Mouse (Mus musculus): ENCODE data around the gene Spred2. TPM values are rescaled to one million over a fixed set of nuclear protein-coding genes. Genes with fewer than 3 reads are reported as not detected.

The Spred2 gene
- polyA plus RNA-seq, 1 experiment from 2014 or later: 4.3 TPM

DNA sequence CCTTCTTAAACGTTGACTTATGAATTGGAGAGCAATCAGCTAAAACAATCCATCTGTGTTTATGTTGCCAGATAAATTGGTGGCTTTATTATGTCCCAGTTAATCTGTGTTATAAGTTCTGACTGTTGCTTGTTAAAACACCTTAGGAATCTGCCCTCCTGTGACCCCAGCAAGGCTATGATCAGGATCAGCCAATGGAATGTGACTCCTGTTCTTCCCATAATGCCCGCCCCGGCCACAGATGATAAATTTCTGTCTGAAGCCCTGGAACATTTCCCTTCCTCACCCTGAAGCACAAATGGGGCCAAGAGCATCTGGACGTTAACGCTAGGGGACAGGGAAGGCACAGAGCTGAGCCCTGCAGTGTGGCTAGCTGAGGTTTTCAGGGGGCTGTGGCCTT, 45.4 kb downstream of the Spred2 start:
- Histone ChIP-seq H3K4me1 (peaks cover 55% of the 10 kb centered on the region), H3K9me3 (no peaks in the 10 kb centered on the region), H3K27me3 (replicated peaks) (no peaks in the 10 kb centered on the region), H3K4me3 (no peak overlapping the region), H3K4me2 (no peak overlapping the region), H3K36me3 (no peaks in the 10 kb centered on the region), H3K9ac (no peak overlapping the region), H3K27ac (replicated peaks) (0 out of 2 replicates have a peak overlapping the region, but pooled peaks have one; percentile 15)
- WGBS: 27% methylated on average over 5 of the region's 5 CpGs
- ATAC-seq (ENCODE audit: extremely low read depth, insufficient number of reproducible peaks, low FRiP score, low TSS enrichment): no peak

DNA sequence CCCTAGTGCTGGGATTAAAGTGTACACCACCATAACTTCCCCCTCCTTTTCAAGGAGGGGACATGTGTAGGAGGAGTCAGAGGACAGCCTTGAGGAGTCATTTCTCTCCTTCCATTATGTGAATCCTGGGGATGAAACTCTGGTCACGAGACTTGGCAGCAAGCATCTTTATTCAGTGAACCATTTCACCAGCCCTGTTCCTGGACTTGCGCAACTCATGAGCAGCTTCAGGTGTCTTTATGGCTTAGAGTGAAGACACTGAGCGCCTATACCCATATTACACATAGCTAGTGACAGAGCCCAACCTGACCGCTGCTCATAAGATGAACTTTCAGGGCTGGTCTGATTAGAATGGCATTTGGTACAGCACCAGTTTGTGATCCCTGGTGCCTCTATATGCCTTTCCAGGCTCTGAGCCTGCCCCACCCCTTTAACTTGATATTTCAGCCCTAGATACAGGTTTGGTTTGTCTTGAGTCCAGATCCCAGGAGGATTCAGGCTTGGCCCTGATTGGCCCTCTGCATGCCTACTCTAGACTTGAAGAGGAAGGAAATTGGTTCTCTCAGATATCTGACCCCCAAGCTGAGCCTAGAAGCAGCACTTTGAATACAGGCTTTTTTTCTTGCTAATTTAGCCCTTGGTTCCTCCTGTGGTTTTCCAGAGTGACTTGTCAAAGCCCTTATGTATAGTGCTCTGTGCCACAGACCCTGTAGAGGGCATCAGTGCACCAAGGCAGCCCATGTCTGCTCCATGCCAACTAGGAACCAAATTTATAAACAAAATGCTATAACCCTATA, 48.0 kb downstream of the Spred2 start:
- no peaks in the 10 kb centered on the region for H3K27me3 ChIP-seq (replicated peaks)
- H3K4me1 ChIP-seq: peaks cover 29% of the 10 kb centered on the region
- H3K4me2 ChIP-seq: no peak overlapping the region
- no peak overlapping the region for H3K9ac ChIP-seq
- H3K9me3 ChIP-seq: no peaks in the 10 kb centered on the region
- ATAC-seq (ENCODE audit: extremely low read depth, insufficient number of reproducible peaks, low FRiP score, low TSS enrichment): no peak
- 92% methylated on average over 4 of the region's 4 CpGs for WGBS
- H3K4me3 ChIP-seq: no peak overlapping the region
- no peak overlapping the region for H3K27ac ChIP-seq (replicated peaks)
- no peaks in the 10 kb centered on the region for H3K36me3 ChIP-seq

DNA sequence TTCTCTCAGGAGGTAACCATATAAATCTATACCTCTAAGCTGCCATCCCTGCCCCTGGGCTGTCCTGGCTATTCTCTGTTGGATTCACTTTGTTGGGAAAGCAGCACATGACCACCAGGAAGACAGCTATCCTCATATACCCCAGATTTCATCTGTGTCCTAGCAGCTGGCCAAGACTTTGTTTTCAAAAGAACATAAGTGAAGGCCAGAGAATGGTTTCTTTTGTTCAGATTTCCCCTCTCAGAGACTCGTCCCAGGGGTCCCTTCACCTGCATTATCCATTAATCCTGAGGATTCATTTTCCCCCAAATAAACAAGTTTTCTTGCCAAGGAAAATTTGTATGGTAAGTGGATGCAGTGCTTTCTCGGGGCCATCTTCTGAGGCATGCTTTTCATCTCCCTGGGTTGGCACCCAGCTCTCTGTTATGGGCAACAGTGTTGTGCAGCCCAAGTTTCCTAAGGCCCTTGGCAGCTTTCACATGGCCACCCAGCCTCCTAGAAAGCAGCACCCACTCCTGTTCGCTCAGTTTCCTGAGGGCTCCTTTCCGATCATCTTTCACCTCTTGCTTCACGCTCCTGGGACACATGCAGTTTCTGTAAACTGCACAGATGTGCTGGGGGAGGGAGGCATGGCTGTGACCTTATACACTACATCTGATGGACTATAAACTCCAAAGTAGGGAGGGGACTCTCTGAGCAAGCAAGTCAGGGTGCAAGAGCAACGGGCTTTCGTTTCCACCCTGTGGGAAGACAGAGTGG, 49.0 kb downstream of the Spred2 start:
- 78% methylated on average over 7 of the region's 7 CpGs for WGBS
- Histone ChIP-seq H3K9ac (no peak overlapping the region), H3K9me3 (no peaks in the 10 kb centered on the region), H3K4me1 (peaks cover 29% of the 10 kb centered on the region), H3K27me3 (replicated peaks) (no peaks in the 10 kb centered on the region), H3K4me3 (no peak overlapping the region), H3K4me2 (no peak overlapping the region), H3K27ac (replicated peaks) (no peak overlapping the region), H3K36me3 (no peaks in the 10 kb centered on the region)
- ATAC-seq (ENCODE audit: extremely low read depth, insufficient number of reproducible peaks, low FRiP score, low TSS enrichment): no peak

DNA sequence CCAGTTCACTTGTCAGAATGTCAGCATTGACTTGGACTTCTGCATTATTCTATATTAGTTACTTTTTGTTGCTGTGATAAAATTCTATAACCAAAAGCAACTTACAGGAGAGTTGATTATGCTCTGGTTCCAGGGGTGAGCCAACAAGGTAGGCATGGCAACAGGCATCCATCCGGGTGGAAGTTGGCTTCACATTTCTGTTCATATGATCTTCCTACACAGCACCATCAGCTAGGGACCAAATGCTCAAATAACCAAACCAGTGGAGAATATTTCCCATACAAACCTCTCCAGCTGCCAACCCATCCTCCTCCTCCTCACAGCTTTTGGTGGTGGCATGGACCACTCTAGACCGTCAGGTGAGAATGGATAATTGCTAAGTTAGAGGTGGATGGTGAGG, 51.9 kb downstream of the Spred2 start:
- no peak overlapping the region for H3K4me2 ChIP-seq
- no peaks in the 10 kb centered on the region for H3K27me3 ChIP-seq (replicated peaks)
- WGBS: 87% methylated on average over 2 of the region's 2 CpGs
- no peak overlapping the region for H3K9ac ChIP-seq
- no peak for ATAC-seq (ENCODE audit: extremely low read depth, insufficient number of reproducible peaks, low FRiP score, low TSS enrichment)
- no peaks in the 10 kb centered on the region for H3K9me3 ChIP-seq
- H3K27ac ChIP-seq (replicated peaks): no peak overlapping the region
- no peak overlapping the region for H3K4me3 ChIP-seq
- H3K36me3 ChIP-seq: no peaks in the 10 kb centered on the region
- H3K4me1 ChIP-seq: peaks cover 32% of the 10 kb centered on the region

DNA sequence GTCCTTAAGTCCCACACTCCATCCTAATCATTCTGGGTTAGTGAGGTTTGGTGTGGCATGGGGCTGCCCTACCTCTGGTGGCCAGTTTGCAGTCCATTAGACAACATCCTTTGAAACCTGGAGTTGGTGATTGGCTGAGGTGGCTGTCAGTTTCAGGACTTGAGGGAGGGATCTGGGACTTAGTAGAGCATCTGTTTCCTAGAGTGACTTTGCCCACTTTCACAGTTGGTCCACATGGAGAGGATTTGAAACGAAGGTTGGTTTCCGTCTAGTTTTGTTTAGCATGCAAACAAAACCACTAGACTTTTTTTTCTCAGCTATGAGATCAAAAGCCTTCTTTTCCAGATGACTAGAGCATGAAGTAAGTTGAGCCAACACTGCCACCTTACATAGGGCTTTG, 53.5 kb downstream of the Spred2 start:
- Histone ChIP-seq H3K9me3 (no peaks in the 10 kb centered on the region), H3K27me3 (replicated peaks) (no peaks in the 10 kb centered on the region), H3K27ac (replicated peaks) (no peak overlapping the region), H3K4me2 (no peak overlapping the region), H3K9ac (no peak overlapping the region), H3K4me1 (peaks cover 34% of the 10 kb centered on the region), H3K4me3 (no peak overlapping the region), H3K36me3 (no peaks in the 10 kb centered on the region)
- 74% methylated on average over 2 of the region's 2 CpGs for WGBS
- ATAC-seq (ENCODE audit: extremely low read depth, insufficient number of reproducible peaks, low FRiP score, low TSS enrichment): no peak

DNA sequence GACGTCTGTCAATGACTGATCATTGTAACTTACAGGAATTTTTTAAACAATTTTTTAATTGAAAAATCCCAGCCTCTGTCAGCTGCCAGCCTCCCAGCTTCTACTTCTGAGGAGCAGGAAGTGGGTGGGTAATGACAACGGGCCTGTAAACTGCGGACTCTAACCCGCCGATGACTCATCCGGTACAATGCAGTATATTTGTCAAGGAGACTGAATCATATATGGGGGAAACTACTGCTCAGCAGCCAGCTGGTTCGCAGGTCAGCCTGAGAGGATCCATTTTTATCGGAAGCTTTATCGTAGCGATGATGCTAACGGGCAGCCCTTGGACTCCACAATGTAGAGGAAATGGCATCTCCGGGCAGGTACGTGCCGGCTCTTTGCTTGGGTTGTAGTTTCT, 55.2 kb downstream of the Spred2 start:
- Histone ChIP-seq H3K4me3 (0 out of 2 replicates have a peak overlapping the region, but pooled peaks have one; percentile 4), H3K4me2 (peak overlapping the region; percentile 48), H3K4me1 (peaks cover 43% of the 10 kb centered on the region), H3K27ac (replicated peaks) (peak overlapping the region; percentile 48), H3K27me3 (replicated peaks) (no peaks in the 10 kb centered on the region), H3K9me3 (no peaks in the 10 kb centered on the region), H3K9ac (peak overlapping the region; percentile 50; the same call in 1 of the 2 replicates), H3K36me3 (no peaks in the 10 kb centered on the region)
- ATAC-seq (ENCODE audit: extremely low read depth, insufficient number of reproducible peaks, low FRiP score, low TSS enrichment): peak; percentile 29; the same call in 1 of the 2 replicates
- 56% methylated on average over 14 of the region's 14 CpGs for WGBS

DNA sequence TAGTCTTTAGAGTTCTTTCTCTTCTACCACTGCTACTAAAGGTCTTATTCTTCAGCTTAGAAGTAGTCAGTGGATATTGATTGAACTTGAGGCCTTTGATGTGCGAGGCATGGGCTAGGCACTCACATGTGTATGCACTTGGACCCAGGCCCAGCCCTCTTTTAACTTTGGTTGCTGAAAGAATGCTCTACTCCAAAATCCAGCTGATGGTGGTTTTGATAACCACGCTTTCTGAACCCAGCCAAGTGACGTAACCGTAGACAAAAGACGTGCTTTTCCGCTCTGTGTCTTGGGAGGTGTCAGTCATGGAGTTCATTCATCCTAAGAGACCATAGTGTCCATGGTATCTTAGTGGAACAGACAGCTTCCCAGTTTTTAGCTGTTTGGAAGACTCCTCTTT, 57.9 kb downstream of the Spred2 start:
- H3K4me2 ChIP-seq: no peak overlapping the region
- H3K4me3 ChIP-seq: no peak overlapping the region
- no peaks in the 10 kb centered on the region for H3K27me3 ChIP-seq (replicated peaks)
- H3K36me3 ChIP-seq: no peaks in the 10 kb centered on the region
- H3K9me3 ChIP-seq: no peaks in the 10 kb centered on the region
- no peak overlapping the region for H3K9ac ChIP-seq
- WGBS: 71% methylated on average over 6 of the region's 6 CpGs
- peaks cover 69% of the 10 kb centered on the region for H3K4me1 ChIP-seq
- ATAC-seq (ENCODE audit: extremely low read depth, insufficient number of reproducible peaks, low FRiP score, low TSS enrichment): no peak
- peak overlapping the region; percentile 12; the same call in 1 of the 2 replicates for H3K27ac ChIP-seq (replicated peaks)

DNA sequence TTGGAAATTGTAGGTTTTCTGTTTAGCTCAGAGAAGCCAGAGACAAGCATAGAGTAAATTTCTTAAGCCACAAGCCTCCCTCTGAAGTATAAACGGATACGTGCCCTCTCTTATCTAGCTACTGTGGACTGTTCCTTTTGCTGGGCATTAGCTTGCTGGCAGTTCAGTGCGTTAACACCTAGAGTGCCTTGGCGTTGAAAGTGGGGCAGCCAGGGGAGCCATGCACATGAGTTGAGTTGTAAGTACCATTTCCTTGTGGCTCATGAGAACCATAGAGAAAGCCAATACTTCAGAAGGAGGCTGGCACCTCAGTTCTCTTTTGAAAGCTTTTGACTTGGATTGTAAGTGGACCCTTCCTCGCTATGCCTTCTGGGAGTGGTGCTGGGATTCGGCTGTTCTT, 58.6 kb downstream of the Spred2 start:
- H3K9ac ChIP-seq: peak overlapping the region; percentile 34
- 36% methylated on average over 6 of the region's 6 CpGs for WGBS
- peak overlapping the region; percentile 7; the same call in 1 of the 2 replicates for H3K4me2 ChIP-seq
- H3K9me3 ChIP-seq: no peaks in the 10 kb centered on the region
- no peak overlapping the region for H3K4me3 ChIP-seq
- no peaks in the 10 kb centered on the region for H3K27me3 ChIP-seq (replicated peaks)
- peaks cover 76% of the 10 kb centered on the region for H3K4me1 ChIP-seq
- H3K36me3 ChIP-seq: no peaks in the 10 kb centered on the region
- H3K27ac ChIP-seq (replicated peaks): peak overlapping the region; percentile 66
- ATAC-seq (ENCODE audit: extremely low read depth, insufficient number of reproducible peaks, low FRiP score, low TSS enrichment): no peak

DNA sequence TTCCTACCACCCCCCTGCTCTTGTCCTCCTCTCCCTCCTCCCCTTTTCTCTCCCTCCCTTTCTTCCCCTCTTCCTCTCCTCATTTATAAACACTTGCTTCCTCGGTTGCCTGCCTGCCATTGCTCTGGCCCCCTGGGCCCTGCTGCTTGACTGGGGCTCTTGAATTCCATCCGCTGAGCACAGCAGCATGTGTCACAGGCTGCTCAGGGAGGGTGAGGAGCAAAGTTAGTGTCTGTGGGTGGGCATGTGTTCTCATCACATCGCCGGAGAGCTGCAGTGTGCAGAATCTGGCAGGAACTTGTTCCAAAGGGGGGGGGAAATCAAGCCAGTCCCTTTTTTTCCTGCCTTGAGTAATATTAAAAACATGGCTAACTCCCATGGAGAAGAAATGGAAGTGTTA, 59.1 kb downstream of the Spred2 start:
- Histone ChIP-seq H3K9me3 (no peaks in the 10 kb centered on the region), H3K9ac (0 out of 2 replicates have a peak overlapping the region, but pooled peaks have one; percentile 37), H3K36me3 (no peaks in the 10 kb centered on the region), H3K4me3 (no peak overlapping the region), H3K4me2 (peak overlapping the region; percentile 7; the same call in 1 of the 2 replicates), H3K27me3 (replicated peaks) (no peaks in the 10 kb centered on the region), H3K27ac (replicated peaks) (peak overlapping the region; percentile 66; the same call in 1 of the 2 replicates), H3K4me1 (peaks cover 79% of the 10 kb centered on the region)
- 31% methylated on average over 4 of the region's 4 CpGs for WGBS
- ATAC-seq (ENCODE audit: extremely low read depth, insufficient number of reproducible peaks, low FRiP score, low TSS enrichment): no peak

DNA sequence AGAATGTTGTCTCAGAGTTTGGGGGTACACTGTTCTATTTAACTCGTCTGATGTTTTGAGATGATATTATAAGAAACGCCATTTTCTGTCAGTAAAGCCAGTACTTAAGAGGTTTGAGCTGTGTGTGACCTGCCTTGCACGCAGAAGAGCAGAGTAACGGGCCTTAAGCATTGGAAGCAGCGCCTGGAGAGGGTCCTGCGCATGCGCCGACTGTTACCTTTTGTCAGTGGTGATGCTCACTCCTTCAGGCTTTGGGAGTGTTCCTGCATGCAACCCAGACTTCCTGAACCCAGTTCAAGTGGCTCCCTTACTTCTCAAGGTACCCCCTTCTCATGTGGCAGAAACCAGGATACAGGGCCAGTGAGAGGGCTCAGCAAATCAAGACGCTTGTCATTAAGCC, 59.9 kb downstream of the Spred2 start:
- WGBS: 82% methylated on average over 9 of the region's 9 CpGs
- Histone ChIP-seq H3K9me3 (no peaks in the 10 kb centered on the region), H3K27ac (replicated peaks) (no peak overlapping the region), H3K4me3 (no peak overlapping the region), H3K27me3 (replicated peaks) (no peaks in the 10 kb centered on the region), H3K36me3 (no peaks in the 10 kb centered on the region), H3K4me1 (peaks cover 81% of the 10 kb centered on the region), H3K9ac (no peak overlapping the region), H3K4me2 (no peak overlapping the region)
- ATAC-seq (ENCODE audit: extremely low read depth, insufficient number of reproducible peaks, low FRiP score, low TSS enrichment): no peak

DNA sequence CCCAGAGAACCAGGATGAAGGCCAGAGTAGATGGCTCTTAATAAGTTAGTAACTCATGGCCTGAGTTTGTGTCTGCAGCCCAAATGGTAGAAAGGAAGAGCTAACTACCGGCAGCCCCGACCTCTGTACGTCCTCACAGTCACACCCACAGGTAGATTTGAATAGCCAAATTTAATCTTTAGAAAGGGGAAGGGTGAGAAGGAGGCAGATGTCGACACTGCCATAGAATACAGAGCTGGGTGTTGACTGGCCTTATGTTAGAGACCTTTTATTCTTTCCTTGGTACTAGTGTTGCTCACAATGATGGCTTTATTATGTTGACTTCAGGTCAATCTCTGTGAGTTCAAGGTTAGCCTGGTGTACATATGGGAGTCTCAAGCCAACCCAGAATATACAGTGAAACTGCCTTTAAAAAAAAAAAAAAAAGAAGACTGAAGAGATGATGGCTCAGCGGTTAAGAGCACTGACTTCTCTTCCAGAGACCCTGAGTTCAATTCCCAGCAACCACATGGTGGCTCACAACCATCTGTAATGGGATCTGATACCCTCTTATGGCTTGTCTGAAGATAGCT, 61.2 kb downstream of the Spred2 start:
- WGBS: 66% methylated on average over 5 of the region's 5 CpGs
- no peak for ATAC-seq (ENCODE audit: extremely low read depth, insufficient number of reproducible peaks, low FRiP score, low TSS enrichment)

More for the DNA sequence above, 61.2 kb downstream of the Spred2 start:
- Histone ChIP-seq H3K9me3 (no peaks in the 10 kb centered on the region), H3K4me2 (no peak overlapping the region), H3K36me3 (no peaks in the 10 kb centered on the region), H3K4me1 (peaks cover 75% of the 10 kb centered on the region), H3K27me3 (replicated peaks) (no peaks in the 10 kb centered on the region), H3K4me3 (no peak overlapping the region), H3K27ac (replicated peaks) (no peak overlapping the region), H3K9ac (no peak overlapping the region)
